Mouse (Mus musculus): Measurements from ENCODE around the gene Lmcd1.
A peak's percentile ranks its signal among the peaks of the same experiment; 100 is the strongest.

Lmcd1 gene

GRCm38 (mm10) chr6:112288271-112288670, 14.7 kb downstream of the Lmcd1 start:
- no peak for DNase-seq

GRCm38 (mm10) chr6:112291146-112291545, 17.6 kb downstream of the Lmcd1 start:
- DNase-seq: no peak

- no peak for DNase-seq
Measured at GRCm38 (mm10) chr6:112293320-112293719, 19.8 kb downstream of the Lmcd1 start.

- DNase-seq: peak; percentile 67
Measured at GRCm38 (mm10) chr6:112295269-112295668, 21.7 kb downstream of the Lmcd1 start.

GRCm38 (mm10) chr6:112300146-112300545, 26.6 kb downstream of the Lmcd1 start:
- no peak for DNase-seq

GRCm38 (mm10) chr6:112300633-112301032, 27.1 kb downstream of the Lmcd1 start:
- DNase-seq: no peak

GRCm38 (mm10) chr6:112302248-112302647, 28.7 kb downstream of the Lmcd1 start:
- no peak for DNase-seq

- no peak for DNase-seq
Measured at GRCm38 (mm10) chr6:112302814-112303383, 29.3 kb downstream of the Lmcd1 start.

GRCm38 (mm10) chr6:112304751-112305150, 31.2 kb downstream of the Lmcd1 start:
- DNase-seq: peak; percentile 85

- no peak for DNase-seq
Measured at GRCm38 (mm10) chr6:112309330-112309938, 35.9 kb downstream of the Lmcd1 start.

- no peak for DNase-seq
Measured at GRCm38 (mm10) chr6:112311385-112311784, 37.8 kb downstream of the Lmcd1 start.

- DNase-seq: no peak
Measured at GRCm38 (mm10) chr6:112319449-112319848, 45.9 kb downstream of the Lmcd1 start.

GRCm38 (mm10) chr6:112320679-112321078, 47.1 kb downstream of the Lmcd1 start:
- DNase-seq: peak; percentile 40

GRCm38 (mm10) chr6:112322916-112323315, 49.4 kb downstream of the Lmcd1 start:
- DNase-seq: peak; percentile 49

- no peak for DNase-seq
Measured at GRCm38 (mm10) chr6:112325213-112325612, 51.7 kb downstream of the Lmcd1 start.

GRCm38 (mm10) chr6:112327793-112328192, 54.2 kb downstream of the Lmcd1 start:
- DNase-seq: peak; percentile 34

GRCm38 (mm10) chr6:112330520-112331222, 57.1 kb downstream of the Lmcd1 start:
- no peak for DNase-seq

GRCm38 (mm10) chr6:112331223-112331598, 57.7 kb downstream of the Lmcd1 start:
- DNase-seq: no peak

GRCm38 (mm10) chr6:112333930-112334329, 60.4 kb downstream of the Lmcd1 start:
- DNase-seq: peak; percentile 30

- no peak for DNase-seq
Measured at GRCm38 (mm10) chr6:112337667-112338066, 64.1 kb downstream of the Lmcd1 start.

- DNase-seq: no peak
Measured at GRCm38 (mm10) chr6:112339016-112339415, 65.5 kb downstream of the Lmcd1 start.

GRCm38 (mm10) chr6:112350452-112350851, 76.9 kb downstream of the Lmcd1 start:
- no peak for DNase-seq

- DNase-seq: no peak
Measured at GRCm38 (mm10) chr6:112359341-112359740, 85.8 kb downstream of the Lmcd1 start.

GRCm38 (mm10) chr6:112360676-112361075, 87.1 kb downstream of the Lmcd1 start:
- DNase-seq: no peak

Data from lung, postnatal 10 days (tissue).